ENCODE assay signal across 21 mouse cellular contexts in genomic region chr3:35280981-35281380, GRCm38 (mm10).
DNase-seq lines count a peak whose midpoint lies in the region; ATAC-seq and TF ChIP-seq lines count a peak whose summit lies in the region.
"Had no signal": no experiment of that assay in that cellular context is flagged by ENCODE, and none has a peak within 500 bp of the region (broad histone marks: within the 10 kb centered on the region; RNA-seq: fewer than 3 reads in every experiment).

No protein-coding gene starts in this region.

- H3K9me3 ChIP-seq in hindbrain, postnatal 0 days (ENCODE audit: low read length), result 0 out of 2 replicates have a peak, but pooled peaks cover 3% of the 10 kb centered on the region
- no peaks in the 10 kb centered on the region for H3K9me3 ChIP-seq in hindbrain, embryonic 16.5 days (ENCODE audit: control insufficient read depth, low read length)
- H3K9me3 ChIP-seq in forebrain, embryonic 16.5 days (ENCODE audit: control insufficient read depth, low read length), result no peaks in the 10 kb centered on the region
- no peaks in the 10 kb centered on the region for H3K9me3 ChIP-seq in hindbrain, embryonic 13.5 days
- H3K9me3 ChIP-seq: embryonic facial prominence, embryonic 12.5 days; heart, embryonic 13.5 days had no signal

- no peak overlapping the region for H3K9ac ChIP-seq in hindbrain, postnatal 0 days (replicated peaks; ENCODE audit: low read length)
- no peak overlapping the region for H3K9ac ChIP-seq in hindbrain, embryonic 16.5 days (ENCODE audit: low read depth, low read length)
- H3K9ac ChIP-seq in forebrain, embryonic 16.5 days (replicated peaks; ENCODE audit: low read depth, low read length), result no peak overlapping the region
- no peak overlapping the region for H3K9ac ChIP-seq in hindbrain, embryonic 13.5 days
- H3K9ac ChIP-seq: embryonic facial prominence, embryonic 12.5 days; heart, embryonic 13.5 days; hindbrain, embryonic 14.5 days had no signal

- no peaks in the 10 kb centered on the region for H3K36me3 ChIP-seq in hindbrain, postnatal 0 days (ENCODE audit: insufficient read depth, low read length)
- H3K36me3 ChIP-seq in hindbrain, embryonic 16.5 days (ENCODE audit: control insufficient read depth, insufficient read depth, low read length), result no peaks in the 10 kb centered on the region
- H3K36me3 ChIP-seq in forebrain, embryonic 16.5 days (ENCODE audit: control insufficient read depth, insufficient read depth), result no peaks in the 10 kb centered on the region
- H3K36me3 ChIP-seq in hindbrain, embryonic 13.5 days, result no peaks in the 10 kb centered on the region
- H3K36me3 ChIP-seq: embryonic facial prominence, embryonic 12.5 days; heart, embryonic 13.5 days had no signal

- H3K4me2 ChIP-seq in hindbrain, postnatal 0 days (ENCODE audit: low read depth, low read length), result no peak overlapping the region
- H3K4me2 ChIP-seq in hindbrain, embryonic 16.5 days (ENCODE audit: low read length), result no peak overlapping the region
- no peak overlapping the region for H3K4me2 ChIP-seq in forebrain, embryonic 16.5 days (ENCODE audit: low read length)
- H3K4me2 ChIP-seq in hindbrain, embryonic 13.5 days, result no peak overlapping the region
- H3K4me2 ChIP-seq: embryonic facial prominence, embryonic 12.5 days; heart, embryonic 13.5 days; hindbrain, embryonic 14.5 days had no signal

- no peaks in the 10 kb centered on the region for H3K4me1 ChIP-seq in hindbrain, postnatal 0 days (ENCODE audit: insufficient read depth, low read length)
- H3K4me1 ChIP-seq in hindbrain, embryonic 16.5 days (ENCODE audit: control insufficient read depth, insufficient read depth, low read depth, low read length), result no peaks in the 10 kb centered on the region
- no peaks in the 10 kb centered on the region; the same call in 1 of the 2 replicates for H3K4me1 ChIP-seq in forebrain, embryonic 16.5 days (replicated peaks; ENCODE audit: control insufficient read depth, insufficient read depth, low read length)
- H3K4me1 ChIP-seq in hindbrain, embryonic 13.5 days (replicated peaks), result no peaks in the 10 kb centered on the region
- H3K4me1 ChIP-seq: embryonic facial prominence, embryonic 12.5 days; heart, embryonic 13.5 days had no signal

- WGBS in hindbrain, postnatal 0 days, result 62% methylated on average over 5 of the region's 5 CpGs
- 67% methylated on average over 5 of the region's 5 CpGs for WGBS in hindbrain, embryonic 16.5 days
- WGBS in forebrain, embryonic 16.5 days, result 43% methylated on average over 5 of the region's 5 CpGs
- WGBS in hindbrain, embryonic 13.5 days, result 80% methylated on average over 5 of the region's 5 CpGs

- H3K27ac ChIP-seq in hindbrain, postnatal 0 days, result no peak overlapping the region
- no peak overlapping the region for H3K27ac ChIP-seq in hindbrain, embryonic 16.5 days (ENCODE audit: low read depth, low read length)
- no peak overlapping the region for H3K27ac ChIP-seq in forebrain, embryonic 16.5 days (ENCODE audit: low read length)
- no peak overlapping the region for H3K27ac ChIP-seq in hindbrain, embryonic 13.5 days
- H3K27ac ChIP-seq: embryonic facial prominence, embryonic 12.5 days; heart, embryonic 13.5 days; hindbrain, embryonic 14.5 days had no signal

- no peak overlapping the region for H3K4me3 ChIP-seq in hindbrain, postnatal 0 days (ENCODE audit: low read length)
- no peak overlapping the region for H3K4me3 ChIP-seq in hindbrain, embryonic 16.5 days (ENCODE audit: low read length)
- no peak overlapping the region for H3K4me3 ChIP-seq in forebrain, embryonic 16.5 days (replicated peaks; ENCODE audit: low read length)
- H3K4me3 ChIP-seq in hindbrain, embryonic 13.5 days, result no peak overlapping the region
- H3K4me3 ChIP-seq: embryonic facial prominence, embryonic 12.5 days; heart, embryonic 13.5 days; myocyte had no signal

- no peak for TF ChIP-seq CTCF in hindbrain, postnatal 0 days (IDR thresholded peaks at IDR 0.05; ENCODE audit: low read depth)

- ATAC-seq in hindbrain, postnatal 0 days, result no peak
- ATAC-seq in hindbrain, embryonic 16.5 days, result no peak
- ATAC-seq in forebrain, embryonic 16.5 days, result peak; percentile 75
- ATAC-seq in hindbrain, embryonic 13.5 days (ENCODE audit: low FRiP score), result no peak
- ATAC-seq: intestine, embryonic 16.5 days; lung, postnatal 0 days had no signal

- DNase-seq in hindbrain, postnatal 0 days (ENCODE audit: low spot score), result peak; percentile 11
- DNase-seq in right cerebral cortex, postnatal 10 days (ENCODE audit: low spot score in 2 of 2), result peak; percentile 26 to 53
- no peak for DNase-seq in right cerebral cortex, postnatal 4 days
- DNase-seq in telencephalon, adult 2 months (ENCODE audit: low read depth, low spot score), result peak; percentile 12
- DNase-seq in adrenal gland, postnatal 10 days, result no peak
- DNase-seq: adrenal gland, postnatal 14 days; cerebellum, adult 8-10 months; liver; midbrain, embryonic 14.5 days; spleen, adult 18-20 months; thymus, adult 18-20 months; thymus, postnatal 4 days had no signal

- no peaks in the 10 kb centered on the region for H3K27me3 ChIP-seq in hindbrain, postnatal 0 days (ENCODE audit: insufficient read depth, low read length)
- no peaks in the 10 kb centered on the region for H3K27me3 ChIP-seq in hindbrain, embryonic 16.5 days (replicated peaks; ENCODE audit: control insufficient read depth, insufficient read depth, low read length)
- no peaks in the 10 kb centered on the region for H3K27me3 ChIP-seq in forebrain, embryonic 16.5 days (replicated peaks; ENCODE audit: control insufficient read depth, insufficient read depth, low read length)
- H3K27me3 ChIP-seq in hindbrain, embryonic 13.5 days, result no peaks in the 10 kb centered on the region
- H3K27me3 ChIP-seq: embryonic facial prominence, embryonic 12.5 days; heart, embryonic 13.5 days had no signal

Comparison
In these comparisons a context has a peak if more than half of its experiments do, and no peak if none do; other contexts are left out.
1. DNase-seq: peak in hindbrain, postnatal 0 days (single experiment), right cerebral cortex, postnatal 10 days (2 of 2) and telencephalon, adult 2 months (single experiment); none in right cerebral cortex, postnatal 4 days (single experiment) and adrenal gland, postnatal 10 days (single experiment).